Mouse (Mus musculus): Measurements from ENCODE around the gene Rnf185.

Rnf185 gene

DNA sequence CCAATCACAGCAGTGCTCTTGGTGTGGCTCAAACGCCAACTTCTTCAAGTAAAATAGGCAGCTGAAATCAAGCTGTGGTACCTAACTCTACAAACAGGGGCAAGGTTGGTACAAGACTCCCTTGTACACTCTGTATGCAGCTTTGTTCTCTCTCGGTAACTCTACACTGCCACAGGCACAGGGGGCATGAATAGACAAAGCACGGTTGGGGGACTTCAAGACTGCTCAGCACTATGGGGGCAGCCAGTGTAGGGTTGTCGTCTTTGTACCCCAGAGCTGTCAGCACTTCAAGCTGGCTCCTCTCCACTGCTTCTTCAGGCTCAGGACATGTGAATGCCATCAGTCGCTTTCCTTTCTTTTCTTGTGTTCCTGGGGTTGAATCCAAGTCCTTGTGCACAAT is 57.6 kb downstream of the Rnf185 start:
- no peak for DNase-seq (ENCODE audit: low spot score)

DNA sequence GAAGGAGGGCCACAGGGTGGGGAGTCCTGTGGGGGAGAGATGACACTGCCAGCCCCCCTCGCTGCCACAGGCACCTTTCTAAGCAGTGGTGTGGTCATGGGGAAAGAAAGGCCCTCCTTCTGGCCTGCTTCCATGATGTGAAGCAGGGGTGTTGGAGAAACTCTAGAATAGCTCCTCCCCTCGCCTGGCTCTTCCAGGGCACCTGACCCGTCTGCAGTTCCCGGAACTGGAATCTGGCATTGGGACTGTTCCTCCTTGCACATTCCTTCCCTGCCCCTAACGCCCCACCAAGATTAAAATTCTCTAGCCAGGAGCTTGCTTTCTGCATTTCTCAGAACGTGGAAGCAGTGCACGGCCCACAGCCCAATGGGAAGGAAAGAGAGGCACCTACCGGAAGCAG is 59.6 kb downstream of the Rnf185 start:
- no peak for DNase-seq (ENCODE audit: low spot score)

DNA sequence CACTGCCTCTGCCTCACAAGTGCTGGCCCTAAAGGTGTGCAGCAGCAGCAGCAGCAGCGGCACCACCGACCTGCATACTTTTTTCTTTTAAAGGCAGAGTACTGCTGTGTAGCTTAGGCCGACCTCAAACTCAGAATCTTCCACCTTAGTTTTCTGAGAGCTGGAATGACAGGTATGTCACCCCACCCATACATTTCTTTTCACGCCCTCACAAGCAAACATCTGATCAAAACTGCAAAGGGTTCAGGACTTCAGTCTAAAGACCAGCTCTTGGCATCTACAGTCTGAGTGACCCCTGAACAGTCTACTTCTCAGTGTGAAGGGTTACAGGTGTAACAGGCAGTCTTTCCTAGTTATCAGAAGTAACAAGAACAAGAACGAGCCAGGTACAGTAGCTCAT is 61.4 kb downstream of the Rnf185 start:
- no peak for DNase-seq (ENCODE audit: low spot score)

DNA sequence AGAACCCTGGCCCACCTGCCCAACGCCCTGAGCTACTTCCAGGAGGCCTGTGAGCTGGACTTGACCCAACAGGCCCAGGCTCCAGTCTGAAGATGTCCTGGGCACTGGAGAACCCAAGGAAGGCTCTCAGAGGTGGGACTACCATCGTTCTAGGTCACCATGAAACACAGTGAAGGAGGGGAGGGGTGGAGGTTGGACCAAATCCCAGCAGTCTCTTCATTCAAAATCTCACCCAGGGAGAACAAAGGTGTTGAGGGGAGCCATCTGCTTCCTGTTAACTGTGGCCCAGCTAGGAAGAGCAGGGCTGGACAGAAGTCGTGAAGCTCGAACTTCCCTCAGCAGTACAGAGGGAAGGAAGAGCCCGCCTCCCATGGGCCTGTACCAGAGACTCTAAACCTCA is 62.2 kb downstream of the Rnf185 start:
- DNase-seq (ENCODE audit: low spot score) = no peak

DNA sequence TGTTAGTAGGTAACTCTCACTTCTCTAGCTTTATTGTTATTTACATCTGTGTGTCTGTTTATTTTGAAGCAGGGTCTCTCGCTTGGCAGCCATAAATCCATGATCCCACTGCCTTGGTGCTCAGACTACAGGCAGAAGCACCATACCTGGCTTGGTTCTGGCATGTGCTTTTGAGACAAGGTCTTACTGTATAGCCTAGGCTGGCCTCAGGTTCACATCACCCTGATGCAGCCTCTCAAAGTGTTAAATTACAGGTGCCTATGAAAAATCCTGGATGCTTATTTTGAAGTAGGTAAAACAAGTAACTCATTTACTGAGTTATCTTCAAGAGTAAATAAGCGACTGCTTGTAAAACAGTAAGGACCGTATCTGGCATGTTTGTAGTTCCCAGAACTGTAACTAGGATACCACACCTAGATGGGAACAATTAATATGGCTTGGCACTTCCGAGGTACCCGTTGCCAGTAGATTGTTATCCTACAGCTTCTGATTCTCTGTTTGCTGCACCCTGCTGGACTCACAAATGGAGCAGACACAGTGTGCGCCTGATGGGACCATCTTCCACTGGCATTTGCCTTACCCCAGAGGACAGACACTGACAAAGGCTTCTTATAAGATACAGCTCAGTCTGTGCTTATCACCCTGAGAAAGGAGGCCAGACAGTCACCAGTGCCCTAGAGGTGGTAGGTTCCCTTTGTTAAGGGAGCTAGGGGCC is 64.5 kb downstream of the Rnf185 start:
- DNase-seq (ENCODE audit: low spot score) = no peak

DNA sequence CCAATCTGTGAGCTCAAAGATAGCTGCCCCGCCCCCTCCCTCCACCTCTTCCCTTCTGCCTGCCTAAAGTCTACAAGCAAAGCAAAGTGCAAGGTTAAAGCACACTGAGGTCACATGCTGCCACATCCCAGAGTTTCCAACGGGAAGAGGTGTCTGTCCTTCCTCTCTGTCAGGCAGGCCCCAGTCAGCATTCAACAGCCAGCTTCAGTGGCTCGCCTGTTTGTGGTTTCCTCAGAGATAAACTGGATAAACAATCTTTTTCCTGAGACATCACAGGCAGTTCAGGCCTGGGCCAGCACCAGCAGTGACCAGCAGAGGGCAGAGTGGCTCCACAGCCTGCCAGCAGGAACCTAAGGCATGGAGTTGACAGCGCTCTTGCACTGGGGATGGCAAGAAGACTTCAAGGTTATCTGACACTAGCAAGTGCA is 65.2 kb downstream of the Rnf185 start:
- DNase-seq (ENCODE audit: low spot score) = peak; percentile 88

DNA sequence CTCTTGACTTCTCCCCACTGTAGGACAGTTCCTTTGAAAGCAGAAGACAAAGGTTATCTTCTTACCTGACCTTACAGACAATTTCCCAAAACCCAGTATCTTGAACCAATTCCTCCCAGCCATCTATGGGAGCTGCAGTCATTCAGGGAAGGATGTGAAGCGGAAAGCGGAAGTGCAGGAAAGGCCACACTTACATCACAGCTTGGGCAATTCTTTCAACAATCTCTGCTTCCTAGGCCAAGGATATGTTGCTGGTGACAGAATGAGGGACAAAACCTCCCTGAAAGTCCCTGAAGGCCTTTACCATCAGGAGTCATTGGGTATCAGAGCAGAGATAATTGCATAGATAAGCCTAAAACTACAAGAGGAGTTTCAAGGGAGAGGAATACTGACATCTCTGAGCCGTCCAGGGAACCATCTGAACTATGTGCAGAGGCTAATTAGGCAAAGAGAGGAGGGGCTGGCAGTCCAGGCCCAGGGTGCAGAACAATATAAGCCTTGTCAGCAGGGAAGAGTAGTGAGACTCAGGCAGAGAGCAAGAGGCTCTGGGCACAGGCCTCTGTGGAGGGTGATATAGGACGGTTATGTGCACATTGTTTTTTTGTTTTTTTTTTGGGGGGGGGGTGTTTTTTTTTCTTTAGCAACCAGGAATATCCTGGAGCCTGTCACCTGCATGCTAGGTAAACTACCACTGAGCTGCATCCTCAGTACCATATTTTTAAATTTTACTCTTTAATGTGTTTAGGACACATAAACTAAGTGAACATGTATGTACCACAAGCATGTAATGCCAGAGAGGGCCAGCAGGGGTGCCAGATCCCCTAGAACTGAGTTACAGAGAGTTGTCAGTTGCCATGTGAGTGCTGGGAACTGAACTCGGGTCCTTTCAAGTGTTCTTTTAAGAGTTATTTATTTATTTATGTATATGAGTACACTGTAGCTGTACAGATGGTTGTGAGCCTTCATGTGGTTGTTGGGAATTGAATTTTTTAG is 69.3 kb downstream of the Rnf185 start:
- DNase-seq (ENCODE audit: low spot score) = no peak

DNA sequence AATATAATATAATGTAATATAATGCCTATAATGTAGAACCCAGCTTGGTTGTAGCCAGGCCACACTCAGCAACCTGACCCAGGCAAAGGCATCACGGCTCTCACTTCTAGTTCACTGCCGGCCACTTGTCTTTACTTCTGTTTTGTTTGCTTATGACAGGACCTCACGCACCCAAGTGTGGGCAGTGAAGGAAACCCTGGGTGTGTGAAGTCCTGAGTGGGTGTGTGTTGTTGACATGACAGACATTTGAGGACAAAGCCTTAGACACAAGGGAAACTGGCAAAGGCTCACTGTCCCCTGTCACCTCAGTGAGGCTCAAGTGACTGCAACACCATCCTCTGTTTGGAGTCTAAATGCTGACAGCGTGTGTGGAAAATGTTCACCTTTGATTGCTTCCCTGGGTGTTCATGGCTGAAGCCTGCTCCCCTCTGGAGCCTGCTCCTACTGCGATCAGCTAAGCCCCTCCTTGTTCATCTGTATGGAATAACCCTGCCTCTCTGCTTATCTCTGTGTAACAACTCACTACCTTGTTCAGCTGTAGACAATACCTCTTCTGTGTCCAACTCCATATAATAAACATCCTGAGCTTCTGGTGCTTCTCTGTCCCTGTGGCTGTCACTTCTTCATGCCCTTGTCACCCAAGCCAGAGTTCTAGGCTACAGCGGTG is 70.9 kb downstream of the Rnf185 start:
- no peak for DNase-seq (ENCODE audit: low spot score)

DNA sequence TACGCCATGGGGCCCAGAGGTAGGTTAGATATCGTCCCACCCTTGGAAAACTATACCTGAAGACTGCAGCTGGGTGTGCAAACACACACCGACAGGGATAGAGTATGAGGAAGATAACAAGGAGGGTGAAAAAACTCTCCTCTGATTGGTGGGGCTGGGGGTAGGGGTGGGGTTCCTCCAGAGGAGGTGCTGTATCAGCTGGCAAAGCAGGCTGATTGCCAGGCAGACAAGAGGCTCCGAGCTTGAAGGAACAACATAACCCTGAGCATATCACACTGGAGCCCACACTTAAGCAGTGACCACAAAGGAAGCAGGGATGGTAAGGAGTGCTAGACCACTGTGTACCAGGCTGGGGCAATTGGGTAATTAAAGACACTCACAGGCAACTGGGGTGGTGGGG is 72.7 kb downstream of the Rnf185 start:
- DNase-seq (ENCODE audit: low spot score) = no peak

DNA sequence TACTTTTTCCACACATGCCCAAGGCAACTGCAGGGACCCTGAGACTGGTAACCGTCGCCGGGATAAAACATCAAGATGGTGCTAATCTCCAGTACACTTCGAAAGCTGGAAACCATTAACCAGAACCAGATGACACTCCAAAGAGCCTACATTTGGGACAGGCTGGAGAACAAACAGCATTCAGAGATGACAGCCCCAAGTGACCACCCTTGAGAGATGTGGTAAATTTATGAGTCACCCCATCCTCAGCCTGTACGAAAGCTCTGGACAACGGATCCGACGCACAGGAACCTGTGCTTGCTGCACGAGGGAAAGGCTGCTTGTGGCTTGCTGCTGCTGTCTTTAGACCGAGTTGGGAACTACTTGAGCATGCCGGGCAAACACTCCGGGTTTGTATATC is 77.4 kb downstream of the Rnf185 start:
- no peak for DNase-seq (ENCODE audit: low spot score)

DNA sequence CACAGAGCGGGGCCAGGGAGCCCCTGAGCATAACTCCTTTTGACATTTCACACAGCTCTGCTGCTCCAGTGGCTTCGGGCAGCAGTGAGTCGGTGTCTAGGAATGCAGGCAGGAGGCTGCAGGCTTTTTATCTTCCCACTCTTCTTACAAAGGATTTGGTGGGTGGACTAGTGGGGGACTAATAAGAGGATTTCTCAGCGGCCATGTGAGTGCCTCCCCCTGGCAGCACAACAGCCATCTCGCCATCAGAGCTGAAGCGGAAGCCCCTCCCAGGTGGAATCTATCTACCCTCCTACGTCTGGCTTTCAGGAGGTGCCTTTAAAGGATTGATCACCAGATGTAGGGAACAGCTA is 77.9 kb downstream of the Rnf185 start:
- DNase-seq (ENCODE audit: low spot score) = peak; percentile 45

DNA sequence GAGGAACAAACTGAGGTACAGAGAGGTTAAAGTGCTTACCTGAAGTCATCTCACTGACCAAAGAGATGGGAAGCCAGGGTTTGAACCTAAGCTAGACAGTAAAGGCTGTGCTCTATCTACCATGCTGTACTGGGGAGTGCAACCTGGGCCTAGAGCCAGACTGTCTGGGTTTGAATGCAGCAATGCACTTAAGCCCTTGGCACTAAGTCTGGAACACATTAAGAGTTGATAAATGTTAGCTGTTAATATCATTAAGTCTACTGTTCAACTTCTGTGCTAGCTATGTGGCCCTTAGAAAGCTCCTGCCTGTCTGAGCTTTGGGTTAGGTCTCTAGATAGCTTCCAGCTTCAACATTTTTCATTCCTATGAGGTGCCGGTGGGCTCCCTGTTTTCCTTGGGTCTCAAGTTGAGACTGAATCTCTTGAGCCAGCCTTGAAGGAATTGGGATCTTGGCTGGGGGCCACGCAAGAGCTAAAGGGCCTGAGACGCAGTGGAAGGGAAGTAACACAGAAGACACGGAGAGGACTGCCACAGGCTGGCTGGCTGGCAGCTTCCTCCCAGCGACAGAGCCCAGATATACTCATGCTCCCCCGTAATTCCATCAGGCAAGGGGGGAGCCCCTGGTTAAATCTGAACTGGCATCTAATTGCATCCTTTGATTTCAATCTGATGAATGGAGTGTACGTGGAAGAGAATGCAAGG is 78.4 kb downstream of the Rnf185 start:
- no peak for DNase-seq (ENCODE audit: low spot score)

DNA sequence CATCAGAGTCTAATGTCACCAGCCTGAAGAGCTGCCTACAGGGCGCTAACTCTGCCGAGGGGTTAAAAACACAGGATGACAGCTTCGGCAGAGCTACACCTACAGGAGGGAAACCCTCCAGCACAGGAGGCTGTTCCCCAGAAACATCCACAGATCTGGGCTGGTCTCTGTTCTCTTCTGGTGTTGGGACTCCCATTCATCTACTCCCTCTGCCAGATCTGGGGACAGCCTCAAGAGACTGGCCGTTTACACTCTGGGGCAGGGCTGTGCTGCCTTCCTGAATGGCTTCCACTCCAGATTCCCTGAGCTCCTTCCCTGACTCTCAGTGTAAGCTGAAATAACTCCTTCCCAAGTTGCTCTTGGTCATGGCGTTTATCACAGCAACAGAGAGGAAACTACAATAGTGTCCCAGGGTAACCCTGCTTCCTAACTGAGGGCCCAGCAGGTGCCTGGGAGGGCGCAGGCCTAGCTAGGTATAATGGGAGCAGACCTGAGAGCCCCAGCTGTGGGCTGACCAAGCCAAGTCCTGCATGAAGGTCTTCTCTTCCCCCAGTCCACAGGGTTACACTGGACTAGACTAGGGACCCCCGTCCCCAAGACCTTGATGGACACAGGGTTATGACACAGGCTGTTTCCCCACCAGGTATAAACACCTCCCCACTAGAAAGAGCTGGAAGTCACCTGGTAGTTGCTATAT is 80.4 kb downstream of the Rnf185 start:
- no peak for DNase-seq (ENCODE audit: low spot score)

DNA sequence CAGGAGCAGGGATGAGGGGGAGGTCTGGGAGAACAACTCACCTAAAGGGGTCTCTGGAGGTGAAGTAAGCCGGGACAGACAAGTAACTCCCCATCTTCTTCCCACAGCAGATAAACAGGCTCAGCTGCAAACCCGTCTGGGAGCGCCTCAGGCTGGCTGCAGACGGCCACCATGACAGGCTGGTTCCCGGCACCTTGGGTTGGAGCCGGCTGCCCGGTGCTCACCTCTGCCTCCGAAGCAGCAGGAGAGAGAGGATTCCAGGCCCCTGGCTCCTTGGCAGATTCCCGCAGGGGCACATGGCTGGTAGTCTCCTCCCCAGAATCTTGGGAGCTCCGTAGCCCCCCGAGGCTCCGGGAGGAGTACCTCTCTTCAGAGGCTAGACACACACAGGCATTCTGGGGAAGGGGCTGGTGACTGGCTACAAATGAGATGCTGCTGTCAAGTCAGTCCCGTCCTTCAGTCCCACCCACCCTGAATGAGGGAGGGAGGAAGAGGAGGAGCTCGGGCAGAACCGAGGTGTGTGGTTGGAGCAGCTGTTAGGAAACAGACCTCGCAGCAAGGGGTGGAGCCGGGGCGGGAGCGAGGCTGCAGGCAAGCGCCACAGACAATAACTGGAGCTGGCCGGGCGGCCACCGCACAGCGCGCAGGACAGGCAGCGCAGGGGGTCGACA is 81.1 kb downstream of the Rnf185 start:
- peak; percentile 83 for DNase-seq (ENCODE audit: low spot score)

DNA sequence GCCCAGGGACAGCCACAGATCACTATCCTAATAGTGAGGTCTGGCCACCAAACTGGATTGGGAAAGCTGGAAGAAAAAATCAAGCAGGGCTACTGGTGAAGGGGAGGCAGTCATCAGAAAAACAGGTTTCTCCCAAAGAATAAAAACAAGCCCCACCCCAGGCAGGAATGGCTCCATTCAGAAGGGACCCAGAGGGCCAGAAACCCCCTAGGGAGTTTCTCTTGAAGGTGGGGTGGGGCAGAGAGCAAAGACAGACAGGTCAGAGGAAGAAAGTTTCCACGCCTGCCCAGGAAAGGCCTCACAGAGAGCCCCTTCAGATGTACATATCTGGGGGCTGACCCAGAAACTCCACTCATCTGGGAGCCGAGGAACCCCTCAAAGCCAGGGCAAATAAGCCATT is 82.0 kb downstream of the Rnf185 start:
- no peak for DNase-seq (ENCODE audit: low spot score)

DNA sequence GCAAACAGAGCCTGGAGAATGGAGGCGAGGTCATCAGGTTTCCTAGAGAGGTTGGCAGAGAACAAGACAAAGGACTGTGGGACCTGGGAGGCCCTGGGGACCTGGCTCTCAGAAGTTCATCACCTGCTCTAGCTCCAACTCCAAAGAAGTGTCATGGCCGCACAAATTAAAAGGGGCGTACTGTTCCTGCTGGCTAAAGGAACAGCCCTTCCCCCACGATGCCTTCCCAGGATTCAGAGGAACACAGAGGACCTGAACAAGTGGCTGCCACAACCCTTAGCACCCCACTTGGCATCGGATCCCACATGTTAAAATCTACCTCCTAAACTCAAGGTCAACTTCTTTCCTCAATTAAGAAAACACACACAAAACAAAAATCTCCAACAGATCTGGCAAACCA is 82.7 kb downstream of the Rnf185 start:
- no peak for DNase-seq (ENCODE audit: low spot score)

DNA sequence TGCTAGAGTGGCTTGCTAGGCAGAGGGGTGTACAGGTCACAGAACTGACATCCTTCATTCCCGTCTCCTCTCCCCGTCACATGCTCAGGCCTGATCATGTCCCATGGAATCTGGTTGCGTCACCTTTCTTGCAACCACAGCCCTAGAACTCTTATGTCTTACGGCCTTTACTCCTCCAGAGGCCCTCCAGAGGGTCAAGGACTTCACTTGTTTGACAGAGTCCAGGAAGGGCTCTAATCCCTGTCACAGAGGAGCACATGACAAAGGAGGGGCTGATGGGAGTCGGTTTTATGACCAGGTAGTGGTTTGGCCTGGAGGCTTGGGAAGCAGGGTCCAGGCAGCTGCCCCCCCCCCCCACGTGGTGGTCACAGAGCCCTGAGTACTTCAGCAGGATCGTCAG is 83.2 kb downstream of the Rnf185 start:
- DNase-seq (ENCODE audit: low spot score) = no peak

DNA sequence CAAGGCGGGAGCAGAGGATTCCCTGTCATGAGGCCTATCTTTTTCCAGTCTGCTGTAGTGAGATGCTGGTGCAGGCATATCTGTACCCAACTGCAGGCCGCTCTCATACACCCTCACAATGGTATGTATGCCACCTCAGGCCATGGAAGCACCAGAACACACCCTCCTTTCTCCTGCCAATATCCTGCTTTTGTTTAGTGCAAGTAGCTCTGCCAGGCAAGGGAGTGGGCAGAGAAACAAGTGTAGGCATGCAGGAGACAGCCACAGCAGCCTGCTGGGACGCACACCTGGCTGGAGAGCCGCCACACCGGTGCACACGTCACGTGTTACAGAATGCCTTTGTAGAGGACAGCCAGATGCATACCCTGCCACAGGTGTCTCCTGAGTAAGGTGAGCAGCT is 85.8 kb downstream of the Rnf185 start:
- DNase-seq (ENCODE audit: low spot score) = peak; percentile 76

Measured in urinary bladder, postnatal 14 days (tissue).